Mouse (Mus musculus) embryonic fibroblast, embryonic 13.5 days (primary cell): ENCODE results near the gene Cog5.

ENCODE experiments used
- CTCF ChIP-seq: IDR thresholded peaks from 2 replicates; pipeline ENCODE4 v1.5.1; 2011; ENCODE audit warnings: mild to moderate bottlenecking, control low read depth, low read length, moderate library complexity, borderline replicate concordance; ENCODE audit not compliant: insufficient read depth
- POLR2A ChIP-seq: IDR thresholded peaks from 2 replicates; pipeline ENCODE4 v1.6.1; 2011; ENCODE audit warnings: low read depth, mild to moderate bottlenecking, control low read depth, low read length, moderate library complexity

GRCm38 (mm10) chr12:31653611-31654010, 1.1 kb upstream of the Cog5 start:
- no peak for TF ChIP-seq CTCF
- TF ChIP-seq POLR2A = no peak
